Mouse (Mus musculus) olfactory bulb, adult 2 months (tissue): ENCODE measurements around the gene Cdon. TPM values are rescaled to one million over a fixed set of nuclear protein-coding genes. Genes with fewer than 3 reads are reported as not detected.
"Not testable (repeated sequence)": the region's sequence is repeated elsewhere in the genome, so short reads cannot be mapped to it uniquely, and the experiment has no call there.

ENCODE experiments used
- H3K27ac ChIP-seq: fragments of 200-500 bp; 2 replicates; pipeline ENCODE4 v1.5.1; 2012; ENCODE audit warnings: low read depth, low read length; ENCODE audit not compliant: insufficient read depth
- H3K4me1 ChIP-seq: fragments of 200-500 bp; 2 replicates; pipeline ENCODE4 v1.6.1; 2012; ENCODE audit warnings: low read length; ENCODE audit not compliant: control insufficient read depth, insufficient read depth
- H3K4me3 ChIP-seq: fragments of 200-500 bp; 2 replicates; pipeline ENCODE4 v1.5.1; 2012; ENCODE audit warnings: mild to moderate bottlenecking, low read depth, low read length, moderate library complexity; ENCODE audit not compliant: insufficient read depth
- CTCF ChIP-seq: fragments of 200-500 bp; IDR thresholded peaks from 2 replicates; pipeline ENCODE4 v1.5.1; 2012; ENCODE audit warnings: low read depth, mild to moderate bottlenecking, low read length, moderate library complexity; ENCODE audit not compliant: insufficient read depth
- POLR2A ChIP-seq: fragments of 200-500 bp; IDR thresholded peaks from 2 replicates; pipeline ENCODE4 v1.6.1; 2012; ENCODE audit warnings: mild to moderate bottlenecking, low read depth, low read length, moderate library complexity; ENCODE audit not compliant: insufficient read depth
- WGBS: fragments of 180-500 bp; shearing (Covaris S2); methylation state at CpG from one replicate; pipeline ENCODE4 v1.1.7; 2018; 5-methylcytosine and 5-hydroxymethylcytosine counted together
- polyA plus RNA-seq: library from polyadenylated mRNA; stranded (reverse); fragments of >200 nt; gene quantifications from 2 replicates; pipeline ENCODE4 v1.2.4, GENCODE M21; 2012; ENCODE audit warnings: low replicate concordance; ENCODE audit not compliant: missing spikeins, insufficient read depth, insufficient read length

Cdon gene
- polyA plus RNA-seq, 1 experiment = not detected

DNA sequence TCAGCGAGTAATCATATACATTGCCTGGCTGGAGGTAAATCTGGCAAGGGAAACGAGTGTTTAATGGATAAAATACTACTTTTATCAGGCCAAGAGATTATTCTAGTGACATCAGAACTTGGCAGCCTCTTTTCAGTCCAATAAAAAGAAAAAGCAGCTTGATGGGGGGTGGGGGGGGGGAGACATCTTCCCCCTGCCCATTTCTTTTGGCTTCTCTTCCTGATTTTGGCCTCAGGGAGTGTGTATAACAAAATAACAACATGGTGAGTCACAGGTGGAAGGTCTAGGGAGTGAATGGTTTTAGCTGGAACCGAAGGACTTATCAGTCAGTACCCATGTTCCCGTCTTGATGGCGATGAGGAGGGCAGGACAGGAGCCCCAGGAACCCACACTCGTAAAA, 10.5 kb downstream of the Cdon start:
- Histone ChIP-seq H3K4me1 (peaks cover 6% of the 10 kb centered on the region; the same call in 1 of the 2 replicates), H3K4me3 (no peak overlapping the region), H3K27ac (no peak overlapping the region)
- no peak for TF ChIP-seq CTCF
- TF ChIP-seq POLR2A = no peak
- WGBS = 69% methylated on average over 6 of the region's 6 CpGs

DNA sequence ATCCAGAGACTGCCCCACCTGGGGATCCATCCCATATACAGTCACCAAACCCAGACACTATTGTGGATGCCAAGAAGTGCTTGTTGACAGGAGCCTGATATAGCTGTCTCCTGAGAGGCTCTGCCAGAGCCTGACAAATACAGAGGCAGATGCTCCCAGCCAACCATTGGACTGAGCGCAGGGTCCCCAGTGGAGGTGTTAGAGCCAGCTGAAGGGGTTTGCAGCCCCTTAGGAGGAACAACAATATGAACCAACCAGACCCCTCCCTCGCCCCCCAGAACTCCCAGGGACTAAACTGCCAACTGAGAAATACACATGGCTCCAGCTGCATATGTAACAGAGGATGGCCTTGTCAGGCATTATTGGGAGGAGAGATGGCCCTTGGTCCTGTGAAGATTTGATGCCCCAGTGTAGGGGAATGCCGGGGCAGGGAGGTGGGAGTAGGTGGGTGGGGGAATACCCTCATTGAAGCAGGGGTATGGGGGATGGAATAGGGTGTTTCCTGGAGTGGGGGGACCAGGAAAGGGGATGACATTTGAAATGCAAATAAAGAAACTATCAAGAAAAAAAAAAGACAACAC, 11.9 kb downstream of the Cdon start:
- H3K27ac ChIP-seq, H3K4me3 ChIP-seq, H3K4me1 ChIP-seq: not testable (repeated sequence)
- WGBS = 67% methylated on average over 3 of the region's 3 CpGs

DNA sequence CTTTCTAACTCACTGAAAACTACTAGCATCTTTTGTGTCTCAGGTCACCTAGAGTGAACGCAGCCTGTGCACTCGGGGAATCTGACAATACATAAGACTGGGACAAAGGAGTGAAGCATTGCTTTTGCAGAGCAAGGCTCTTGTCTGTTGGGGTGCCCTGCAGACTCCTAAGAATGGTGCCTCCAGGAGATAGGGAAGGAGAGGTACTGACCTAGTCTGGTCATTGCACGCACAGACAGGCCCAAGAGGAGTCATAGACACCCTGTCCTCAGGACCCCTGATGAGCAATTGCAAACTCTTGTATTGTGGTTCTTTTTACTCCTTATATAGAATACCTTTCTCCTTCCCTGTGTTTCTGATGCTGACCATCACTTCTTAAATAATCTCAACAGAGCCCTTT, 13.4 kb downstream of the Cdon start:
- H3K4me1 ChIP-seq = peaks cover 6% of the 10 kb centered on the region; the same call in 1 of the 2 replicates
- no peak overlapping the region for H3K27ac ChIP-seq
- TF ChIP-seq POLR2A = no peak
- TF ChIP-seq CTCF = no peak
- WGBS = 82% methylated on average over 3 of the region's 3 CpGs
- no peak overlapping the region for H3K4me3 ChIP-seq

DNA sequence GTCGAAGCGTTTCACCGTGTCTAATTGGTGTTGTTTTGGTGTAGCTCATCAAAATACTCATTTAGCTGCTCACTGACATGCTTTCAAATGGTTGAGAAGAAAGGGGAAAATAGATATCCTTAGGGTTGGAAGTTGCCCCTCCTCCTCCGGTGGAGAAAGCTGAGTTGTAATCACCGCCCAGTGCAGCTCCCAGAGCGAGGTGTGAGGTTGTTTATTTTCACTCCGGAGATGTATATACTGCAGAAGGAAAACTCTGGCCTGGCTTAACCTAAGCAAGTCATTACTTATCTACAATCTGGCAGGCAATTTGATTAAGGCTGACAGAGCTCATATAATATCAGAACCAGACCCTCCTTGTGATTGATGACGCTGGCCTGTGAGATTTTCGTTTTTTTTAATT, 14.6 kb downstream of the Cdon start:
- TF ChIP-seq CTCF = no peak
- peaks cover 2% of the 10 kb centered on the region; the same call in 1 of the 2 replicates for H3K4me1 ChIP-seq
- no peak overlapping the region for H3K27ac ChIP-seq
- no peak overlapping the region for H3K4me3 ChIP-seq
- 53% methylated on average over 9 of the region's 9 CpGs for WGBS

DNA sequence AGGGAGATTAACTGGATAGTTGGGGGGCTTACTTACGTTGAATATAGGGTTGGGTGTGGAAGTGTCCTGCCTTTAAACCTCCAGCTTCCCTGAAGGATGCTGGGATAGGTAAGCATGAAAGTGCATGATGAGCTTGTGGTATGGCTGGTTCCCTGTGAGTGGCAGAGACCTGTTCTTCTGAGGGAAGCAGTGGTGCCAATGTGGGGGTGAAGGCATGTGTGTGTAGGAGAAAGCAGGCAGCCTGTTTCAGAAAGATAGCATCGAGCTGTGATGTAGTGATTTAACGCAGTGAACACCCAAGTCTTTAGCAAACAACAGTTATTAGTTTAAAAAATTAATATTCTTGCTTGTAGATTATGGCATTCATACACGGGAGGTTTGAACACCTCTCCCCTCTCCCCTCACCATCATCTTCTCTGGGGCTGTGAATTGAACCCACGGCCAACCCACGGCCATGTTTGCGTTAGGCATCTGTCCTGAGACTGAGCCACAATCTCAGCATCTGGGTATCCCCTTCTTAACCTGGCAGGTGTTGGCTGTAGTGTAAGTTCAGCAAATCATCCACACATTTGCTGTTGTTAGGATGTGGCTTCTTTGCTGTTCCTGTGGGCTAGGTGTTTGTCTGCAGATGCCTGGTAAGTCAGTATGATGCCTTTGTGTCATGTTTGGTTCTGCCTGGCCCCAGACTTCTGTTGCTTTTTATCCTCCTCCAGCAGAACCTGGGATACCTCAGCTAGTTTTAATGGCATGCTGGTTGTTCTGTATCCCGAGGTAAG, 17.5 kb downstream of the Cdon start:
- H3K4me3 ChIP-seq = no peak overlapping the region
- TF ChIP-seq CTCF (no peak), POLR2A (no peak)
- no peaks in the 10 kb centered on the region for H3K4me1 ChIP-seq
- 68% methylated on average over 8 of the region's 8 CpGs for WGBS
- peak overlapping the region; percentile 32; the same call in 1 of the 2 replicates for H3K27ac ChIP-seq

DNA sequence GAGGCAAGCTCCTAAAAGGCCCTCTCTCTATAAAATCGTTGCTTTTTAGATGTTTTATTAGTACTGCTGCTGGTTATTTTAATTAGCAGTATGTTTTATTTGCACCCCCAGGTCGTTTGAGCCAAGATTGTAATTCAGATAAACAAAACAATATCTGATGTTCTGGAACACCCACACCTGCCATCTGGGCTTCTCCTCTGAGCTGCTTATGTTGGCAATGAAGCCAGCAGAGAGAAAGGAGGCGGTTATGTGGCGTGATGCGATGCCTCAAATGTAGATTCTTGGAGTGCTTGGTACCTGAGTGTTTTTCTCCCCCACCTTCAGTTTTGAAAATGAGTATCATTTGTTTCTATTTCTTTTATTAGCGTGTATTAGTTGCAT, 18.1 kb downstream of the Cdon start:
- 49% methylated on average over 6 of the region's 6 CpGs for WGBS
- no peak overlapping the region for H3K4me3 ChIP-seq
- H3K27ac ChIP-seq = no peak overlapping the region
- TF ChIP-seq POLR2A = no peak
- no peak for TF ChIP-seq CTCF
- no peaks in the 10 kb centered on the region for H3K4me1 ChIP-seq

DNA sequence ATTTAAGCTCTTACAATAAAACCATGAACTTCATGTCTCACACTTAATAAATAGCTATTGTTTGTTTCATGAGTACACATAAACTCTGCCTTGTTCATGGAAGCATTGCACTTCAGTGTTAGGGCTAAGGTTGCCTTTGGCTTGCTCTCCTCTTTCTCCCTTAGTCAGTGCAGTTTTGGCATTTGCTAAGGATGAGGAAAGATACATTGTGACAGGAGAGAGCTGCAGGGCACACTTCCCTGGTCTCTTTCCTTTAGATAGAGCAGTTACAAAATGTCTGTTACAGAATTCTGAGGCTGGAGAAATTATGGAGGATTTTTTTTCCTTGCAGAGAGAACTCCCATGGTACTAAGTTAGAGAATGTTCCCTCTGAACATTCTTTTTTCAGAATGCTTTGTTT, 18.8 kb downstream of the Cdon start:
- no peak for TF ChIP-seq POLR2A
- TF ChIP-seq CTCF = no peak
- no peaks in the 10 kb centered on the region for H3K4me1 ChIP-seq
- no peak overlapping the region for H3K4me3 ChIP-seq
- H3K27ac ChIP-seq = no peak overlapping the region

DNA sequence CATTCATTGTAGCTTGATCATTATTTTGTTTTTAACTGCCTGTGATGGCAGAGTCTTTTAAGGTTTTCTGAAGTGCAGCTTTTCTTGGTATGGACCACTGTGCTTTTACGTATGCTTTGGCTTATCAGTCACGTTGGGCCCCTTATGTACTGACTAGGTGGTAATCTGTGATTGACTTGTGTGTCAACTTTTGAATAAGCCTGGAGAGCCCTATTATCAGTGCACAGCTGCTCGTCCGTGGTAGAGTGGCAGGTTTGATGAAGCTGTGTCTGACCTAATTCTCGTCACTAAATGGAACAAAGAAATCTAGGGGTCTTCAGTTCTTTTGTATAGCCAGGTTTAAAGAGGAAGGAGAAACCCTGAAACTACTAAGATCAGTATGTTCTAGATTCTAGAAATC, 21.5 kb downstream of the Cdon start:
- TF ChIP-seq POLR2A (no peak), CTCF (no peak)
- Histone ChIP-seq H3K27ac (no peak overlapping the region), H3K4me1 (no peaks in the 10 kb centered on the region), H3K4me3 (no peak overlapping the region)
- WGBS = 71% methylated on average over 5 of the region's 5 CpGs

DNA sequence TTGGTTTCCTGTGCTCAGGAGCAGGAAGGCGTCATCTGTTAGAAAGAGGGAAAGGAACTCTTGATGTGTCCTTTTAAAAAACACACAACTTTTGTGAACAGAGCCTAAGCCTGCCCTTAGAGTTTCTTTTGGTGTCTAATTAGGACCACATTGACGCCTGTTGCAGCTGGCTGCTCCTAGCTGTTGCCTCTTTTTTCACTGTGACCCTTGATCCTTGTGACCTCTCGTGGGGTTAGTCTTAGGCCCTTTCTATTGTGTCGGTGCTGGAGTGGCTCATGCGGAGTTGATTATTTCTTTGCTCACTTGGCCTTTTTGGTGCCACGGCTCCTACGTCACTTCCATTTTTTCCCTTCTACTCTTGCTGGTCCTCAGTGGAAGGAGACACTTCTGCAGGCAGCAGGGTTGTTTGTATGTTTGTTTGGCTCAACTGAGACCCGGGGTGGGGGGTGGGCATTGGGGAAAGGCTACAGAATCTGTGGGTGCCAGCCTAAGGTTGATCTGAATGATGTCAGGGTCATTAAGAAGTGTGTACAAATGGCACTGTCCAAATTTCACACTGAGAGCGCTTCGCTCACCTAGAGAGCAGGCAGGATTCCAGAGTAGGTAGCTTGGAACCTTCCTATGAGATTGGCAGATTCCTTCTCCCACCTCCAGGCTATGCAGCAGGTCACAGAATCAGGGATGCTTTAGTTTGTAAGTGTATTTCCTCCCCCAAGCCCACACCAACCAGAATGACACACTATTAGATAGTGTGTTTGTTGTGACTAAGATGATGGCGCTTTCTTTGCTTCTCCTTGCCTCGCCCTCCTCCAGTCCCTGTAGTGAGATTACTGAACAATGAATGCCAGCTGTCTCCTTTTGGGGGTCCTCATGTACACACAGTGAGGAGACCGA, 22.9 kb downstream of the Cdon start:
- TF ChIP-seq CTCF (no peak), POLR2A (no peak)
- Histone ChIP-seq H3K27ac (no peak overlapping the region), H3K4me1 (no peaks in the 10 kb centered on the region), H3K4me3 (no peak overlapping the region)
- WGBS = 78% methylated on average over 13 of the region's 13 CpGs
